Mouse (Mus musculus): ENCODE results near the gene Tpk1.

The Tpk1 gene

GRCm38 (mm10) chr6:43360214-43360613 is 305.9 kb downstream of the Tpk1 start:
- no peak for DNase-seq (ENCODE audit: extremely low spot score, low spot score)

DNA sequence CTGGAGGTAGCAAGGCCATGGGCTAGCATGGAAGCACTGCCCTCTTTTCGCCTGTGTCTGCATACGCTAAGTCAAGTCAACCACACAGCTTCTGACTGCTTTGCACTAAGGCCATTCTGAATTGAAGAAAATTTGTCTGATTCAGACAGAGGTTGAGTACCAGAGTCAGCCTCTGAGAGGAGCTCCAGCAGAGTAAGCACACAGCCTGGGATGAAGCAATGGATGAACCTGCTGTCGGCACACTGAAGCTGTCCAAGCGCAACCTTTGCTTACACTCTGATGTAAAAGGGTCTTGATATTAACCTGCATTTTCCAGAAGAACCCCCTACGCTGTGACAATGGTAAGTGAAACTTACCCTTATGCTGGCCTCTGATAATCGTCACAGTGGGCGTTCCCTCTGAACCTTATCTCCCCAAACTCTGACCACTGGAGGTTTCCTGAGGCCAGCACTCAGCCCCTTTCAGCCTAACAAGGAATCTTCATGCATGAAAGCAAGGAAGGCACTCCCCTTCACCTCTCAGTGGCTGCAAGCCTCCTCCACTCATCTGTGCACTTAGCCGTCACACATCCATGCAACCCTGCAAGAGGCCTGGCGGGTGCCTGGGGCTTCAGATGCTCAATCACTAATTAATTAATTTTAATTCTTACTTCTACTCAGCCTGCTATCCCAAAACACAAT is 311.4 kb downstream of the Tpk1 start:
- DNase-seq (ENCODE audit: extremely low spot score, low spot score): no peak

GRCm38 (mm10) chr6:43353446-43353845 is 312.6 kb downstream of the Tpk1 start:
- DNase-seq (ENCODE audit: extremely low spot score, low spot score): no peak

DNA sequence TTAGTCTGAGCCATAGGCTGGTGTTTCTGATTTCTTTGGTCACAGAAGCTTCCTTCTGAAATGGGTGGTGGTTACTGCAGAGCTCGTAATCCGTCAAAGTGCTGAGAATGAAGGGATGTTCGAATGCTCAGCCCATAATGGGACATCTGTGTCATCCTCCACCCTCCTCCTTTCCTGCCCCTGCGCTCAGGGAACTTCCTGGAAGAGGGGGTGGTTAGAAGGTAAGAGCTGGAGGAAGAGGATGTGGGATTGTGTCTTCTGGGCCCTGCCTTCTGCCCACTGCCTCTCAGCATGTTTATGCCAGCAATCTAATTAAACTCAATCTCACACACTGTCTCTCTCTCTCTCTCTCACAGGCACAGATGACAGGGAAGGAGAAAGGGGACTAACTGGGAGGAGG is 317.0 kb downstream of the Tpk1 start:
- DNase-seq (ENCODE audit: extremely low spot score, low spot score): no peak

DNA sequence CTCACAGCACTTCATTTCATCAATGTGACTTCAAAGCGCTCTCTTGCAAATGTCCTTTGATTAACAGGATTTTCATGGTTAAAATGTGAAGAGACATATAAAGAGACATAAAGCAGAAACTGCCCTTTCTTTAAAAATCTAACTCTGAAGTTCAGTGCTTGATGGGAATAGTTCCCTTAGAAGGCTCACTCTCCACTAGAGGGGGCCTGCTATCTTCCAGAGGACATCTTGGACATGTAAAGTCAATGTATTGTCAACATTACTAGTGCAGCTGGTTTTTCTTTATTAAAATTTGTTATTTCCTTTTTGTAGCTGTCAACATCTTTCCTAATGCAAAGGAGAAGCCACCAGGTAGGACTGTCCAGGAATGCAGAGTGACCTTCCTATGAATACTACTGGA is 318.4 kb downstream of the Tpk1 start:
- DNase-seq (ENCODE audit: extremely low spot score, low spot score): no peak

DNA sequence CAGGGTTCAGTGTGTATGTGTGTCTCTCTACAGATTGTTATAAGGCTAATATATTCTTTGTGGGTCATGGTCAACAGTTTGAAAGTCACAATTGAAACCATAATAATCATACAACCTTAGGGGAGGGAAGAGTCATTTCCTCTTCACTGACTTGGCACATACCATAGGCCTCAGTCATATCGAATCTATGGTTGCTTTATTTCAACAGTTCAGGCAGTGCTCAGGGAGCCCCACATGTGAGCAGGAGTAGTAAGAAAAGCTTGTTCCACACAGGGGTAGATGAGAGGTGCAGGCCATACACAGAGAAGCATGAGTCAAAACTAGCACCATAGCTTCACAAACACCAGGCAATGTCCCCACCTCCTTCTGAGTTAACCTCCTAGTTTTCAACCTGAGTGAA is 323.1 kb downstream of the Tpk1 start:
- no peak for DNase-seq (ENCODE audit: extremely low spot score, low spot score)

DNA sequence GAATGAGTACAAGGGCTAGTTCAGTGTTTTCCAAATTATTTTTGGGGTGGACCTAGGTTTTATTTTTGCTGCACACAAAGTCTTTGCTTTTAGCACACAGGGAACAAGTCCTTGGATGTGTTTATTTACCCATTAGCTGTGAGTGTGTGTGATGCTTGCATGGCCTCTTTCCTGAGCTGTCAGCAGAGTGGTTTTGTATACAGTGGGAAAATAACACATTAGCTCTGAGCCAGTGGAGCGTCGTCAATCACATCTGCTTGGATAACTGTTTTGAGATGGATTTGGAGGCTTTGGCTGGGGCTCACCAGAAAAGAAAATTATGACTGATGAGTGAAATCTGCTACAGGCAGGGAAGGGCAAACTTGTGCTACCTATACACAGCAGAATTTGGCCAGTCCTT is 323.7 kb downstream of the Tpk1 start:
- DNase-seq (ENCODE audit: extremely low spot score, low spot score): no peak

- no peak for DNase-seq (ENCODE audit: extremely low spot score, low spot score)
Observed at GRCm38 (mm10) chr6:43338804-43339203, 327.3 kb downstream of the Tpk1 start.

GRCm38 (mm10) chr6:43337491-43337961 is 328.6 kb downstream of the Tpk1 start:
- DNase-seq (ENCODE audit: extremely low spot score, low spot score): no peak

GRCm38 (mm10) chr6:43335619-43336234 is 330.4 kb downstream of the Tpk1 start:
- no peak for DNase-seq (ENCODE audit: extremely low spot score, low spot score)

GRCm38 (mm10) chr6:43333479-43333878 is 332.6 kb downstream of the Tpk1 start:
- no peak for DNase-seq (ENCODE audit: extremely low spot score, low spot score)

DNA sequence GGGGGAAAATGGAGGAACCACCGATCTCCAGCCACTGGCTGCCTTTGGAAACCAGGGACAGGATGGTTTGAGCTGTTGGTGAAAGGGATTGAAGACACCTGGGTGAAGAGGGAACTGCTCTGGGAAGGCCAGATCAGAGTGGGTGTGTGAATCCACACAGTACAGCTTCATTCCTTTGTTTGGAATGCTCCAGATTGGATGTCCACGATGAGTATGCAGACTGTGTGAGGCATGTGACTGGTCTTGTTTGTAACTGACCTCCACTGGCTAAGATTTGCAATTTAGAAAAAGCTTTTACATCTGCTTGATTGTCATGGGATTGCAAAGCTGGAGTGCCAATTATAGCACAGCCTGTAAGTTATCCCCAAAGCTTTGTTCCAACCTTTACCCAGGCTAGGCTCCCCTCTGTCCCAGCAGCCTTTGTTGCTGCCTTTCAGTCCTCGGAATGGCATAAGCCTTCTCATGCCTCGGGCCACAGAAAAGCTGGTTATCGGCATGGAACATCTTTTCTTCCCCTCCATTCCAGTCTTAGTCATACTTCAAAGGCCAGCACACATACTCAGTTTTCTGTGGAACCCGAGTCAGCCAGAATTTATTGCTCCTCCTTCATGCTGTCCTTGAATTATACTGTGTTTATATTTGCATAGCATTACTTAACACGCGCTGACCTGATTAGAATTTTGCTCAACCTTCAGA is 353.0 kb downstream of the Tpk1 start:
- no peak for DNase-seq (ENCODE audit: extremely low spot score, low spot score)

DNA sequence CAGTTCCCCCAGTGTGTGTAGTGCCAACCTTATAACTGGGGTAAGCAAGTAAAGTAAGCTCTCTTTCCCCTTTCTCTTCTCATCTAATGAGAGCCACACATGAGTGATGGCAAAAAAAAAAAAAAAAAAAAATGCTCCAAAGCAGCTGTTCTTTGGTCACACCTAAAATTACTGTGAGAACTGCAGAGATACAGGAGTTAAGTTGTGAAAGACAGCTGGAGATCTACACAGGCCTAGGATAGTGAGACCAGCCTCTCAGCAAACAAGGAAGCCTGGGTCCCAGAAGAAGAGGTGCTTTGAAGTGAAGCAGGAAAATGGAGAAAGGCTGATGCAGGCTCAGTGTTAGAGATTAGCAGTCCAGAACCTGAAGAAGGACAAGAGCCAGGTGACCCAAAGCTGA is 353.5 kb downstream of the Tpk1 start:
- DNase-seq (ENCODE audit: extremely low spot score, low spot score): no peak

DNA sequence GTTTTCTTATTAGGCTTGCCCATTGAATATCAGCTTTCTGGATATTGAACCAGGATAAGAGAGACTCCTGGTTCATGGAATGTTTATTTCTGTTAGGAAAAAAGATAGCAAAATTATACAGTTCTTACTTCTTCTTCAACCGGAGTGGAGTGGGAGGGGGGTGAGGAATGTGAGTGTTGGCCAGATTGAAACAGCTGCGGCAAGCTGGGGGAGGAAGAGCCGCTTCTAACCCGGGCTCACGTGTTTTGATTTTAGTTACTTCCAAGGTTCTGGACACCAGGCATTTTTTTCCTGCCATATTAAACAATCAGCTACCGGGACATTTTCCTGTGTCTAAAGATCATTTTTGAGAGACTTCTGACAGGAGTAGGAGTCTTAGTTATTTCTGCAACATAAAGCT is 356.0 kb downstream of the Tpk1 start:
- no peak for DNase-seq (ENCODE audit: extremely low spot score, low spot score)

- DNase-seq (ENCODE audit: extremely low spot score, low spot score): no peak
Observed at GRCm38 (mm10) chr6:43309454-43309853, 356.6 kb downstream of the Tpk1 start, which contains the start of gene Nobox. Gene Nobox, minus strand, starts transcription at chr6:43309554.

GRCm38 (mm10) chr6:43297508-43297850 is 368.6 kb downstream of the Tpk1 start:
- DNase-seq (ENCODE audit: extremely low spot score, low spot score): peak; percentile 20

DNA sequence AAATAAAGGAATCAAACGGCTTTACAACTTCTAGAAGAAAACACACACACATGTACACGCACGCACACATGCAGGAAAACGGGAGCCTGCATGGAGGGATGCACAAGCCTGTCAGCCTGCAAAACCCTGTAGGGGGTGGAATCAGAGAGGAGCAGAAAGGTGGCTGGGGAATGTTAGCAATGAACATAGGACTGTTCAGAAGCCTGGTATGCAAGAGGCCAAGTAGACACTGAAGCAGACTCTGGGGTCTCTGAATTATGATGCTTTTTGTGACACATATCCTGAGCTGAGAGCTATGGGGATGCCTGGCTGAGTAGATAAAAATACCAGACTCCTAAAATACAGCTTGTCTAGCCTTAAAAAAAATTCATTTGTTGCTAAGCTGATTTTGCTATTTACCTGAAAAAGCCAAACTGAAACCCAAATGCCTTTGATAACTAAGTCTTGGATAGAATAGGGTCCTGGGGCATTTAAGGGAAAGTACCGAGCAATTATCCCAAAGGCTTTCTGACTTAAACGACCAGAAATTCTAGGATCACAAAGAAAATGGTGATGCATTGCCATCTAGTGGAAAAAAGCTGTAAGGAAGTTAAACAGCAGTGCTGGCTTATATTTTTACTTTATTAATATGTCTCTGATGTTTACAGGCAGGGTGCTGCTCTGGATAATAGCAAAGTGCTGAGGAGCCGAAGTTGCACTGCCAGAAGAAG is 369.1 kb downstream of the Tpk1 start:
- no peak for DNase-seq (ENCODE audit: extremely low spot score, low spot score)

DNA sequence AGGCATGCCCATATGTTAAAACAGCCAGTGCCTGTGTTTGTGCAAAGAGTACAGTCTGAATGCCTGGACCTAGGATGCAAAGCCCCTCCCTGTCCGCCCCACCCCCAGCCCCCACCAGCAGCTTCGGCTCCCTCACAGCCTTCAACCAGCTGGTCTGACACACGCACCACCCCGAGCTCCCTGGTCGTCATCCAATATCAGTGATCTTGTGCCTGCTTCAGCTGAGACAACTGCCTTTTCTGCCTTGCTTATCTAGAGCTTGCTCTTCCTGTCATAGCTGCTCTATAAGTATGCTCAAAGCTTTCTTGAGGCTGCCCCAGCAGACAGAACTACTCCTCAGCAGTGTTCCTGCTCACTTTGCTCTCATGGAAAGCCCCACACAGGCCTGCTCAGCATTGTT is 370.2 kb downstream of the Tpk1 start:
- no peak for DNase-seq (ENCODE audit: extremely low spot score, low spot score)
